Mouse (Mus musculus): ENCODE measurements around the gene Fitm1. TPM values are rescaled to one million over a fixed set of nuclear protein-coding genes. Genes with fewer than 3 reads are reported as not detected.
A peak's percentile ranks its signal among the peaks of the same experiment; 100 is the strongest.

The Fitm1 gene
- 100 to 1,000 TPM; 204 to 226 TPM for total RNA-seq (2021)
- long read RNA-seq, experiment 1, transcript Fitm1-201 (2 exons, 971 nt), result major isoform, 278 of 284 reads
- long read RNA-seq, experiment 1, partial matches to known transcripts, result 0 of 284 reads
- long read RNA-seq, experiment 1, other reads (novel, unspliced or antisense), result 6 of 284 reads
- long read RNA-seq, experiment 2, transcript Fitm1-201 (2 exons, 971 nt), result major isoform, 237 of 244 reads
- long read RNA-seq, experiment 2, partial matches to known transcripts, result 0 of 244 reads
- long read RNA-seq, experiment 2, other reads (novel, unspliced or antisense), result 7 of 244 reads

DNA sequence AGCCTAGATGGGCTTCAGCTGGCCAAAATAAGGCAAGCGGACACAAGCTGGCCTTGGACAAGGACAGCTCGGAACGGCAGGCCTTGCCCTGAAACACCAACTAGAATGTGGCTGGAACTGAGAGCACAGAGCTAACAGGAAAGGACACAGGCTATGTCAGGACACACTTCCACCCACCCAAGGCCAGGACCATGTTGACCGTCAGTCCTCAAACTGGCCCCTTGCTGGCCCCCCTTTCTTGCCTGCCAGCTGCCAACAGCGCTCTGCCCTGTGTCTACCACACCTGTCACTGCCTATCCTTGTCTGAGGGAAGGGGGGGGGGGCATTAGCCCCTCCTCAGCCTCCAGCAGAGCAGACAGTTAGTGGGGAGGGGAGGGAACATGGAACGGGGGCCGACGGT is at the start of gene Fitm1:
Fitm1 (plus strand) TSS at position 316 of the 400 bp plus-strand sequence.
- peak; percentile 49 to 70 for DNase-seq
- intact Hi-C loops (cut with DNase I), result no loop called here

DNA sequence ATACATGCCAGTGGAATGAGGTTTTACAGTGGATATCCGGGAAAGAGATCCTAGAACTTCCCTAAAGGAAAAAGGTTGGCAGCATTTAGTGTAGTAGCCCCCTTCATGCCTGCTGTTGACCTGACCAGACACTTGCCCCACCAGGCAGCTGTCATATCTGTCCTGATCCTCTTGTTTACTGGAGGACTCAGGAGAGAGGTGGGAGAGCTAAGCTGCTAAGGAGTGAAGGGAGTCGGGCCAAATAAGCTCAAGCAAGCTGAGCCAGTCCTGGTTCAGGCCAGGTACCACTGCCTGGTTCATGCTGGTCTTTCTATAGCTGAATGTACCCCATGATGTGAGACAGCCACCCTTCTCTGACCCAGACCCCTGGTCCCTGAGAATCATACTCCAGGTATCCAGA is 48.7 kb upstream of the Fitm1 start:
- no peak for DNase-seq
- intact Hi-C loops (cut with DNase I), result no loop called here

DNA sequence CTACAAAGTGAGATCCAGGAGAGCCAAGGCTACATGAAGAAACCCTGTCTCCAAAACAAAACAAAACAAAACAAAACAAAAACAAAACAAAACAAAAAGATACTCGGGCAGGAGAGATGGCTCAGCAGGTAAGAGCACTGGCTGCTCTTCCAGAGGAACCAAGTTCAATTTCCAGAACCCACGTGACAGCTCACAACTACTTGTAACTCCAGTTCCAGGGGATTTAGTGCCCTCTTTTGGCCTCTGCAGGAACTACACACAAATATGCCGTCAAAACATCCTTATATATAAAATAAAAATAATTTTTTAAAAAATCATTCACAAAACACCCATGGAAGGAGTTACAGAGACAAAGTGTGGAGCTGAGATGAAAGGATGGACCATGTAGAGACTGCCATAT is 47.5 kb upstream of the Fitm1 start:
- intact Hi-C loops (cut with DNase I), result loop anchor here (2.0 kb wide), 1 partner anchor 31 kb away; no protein-coding TSS in a partner anchor
- peak in 1 of 2 experiments; percentile 31 for DNase-seq

DNA sequence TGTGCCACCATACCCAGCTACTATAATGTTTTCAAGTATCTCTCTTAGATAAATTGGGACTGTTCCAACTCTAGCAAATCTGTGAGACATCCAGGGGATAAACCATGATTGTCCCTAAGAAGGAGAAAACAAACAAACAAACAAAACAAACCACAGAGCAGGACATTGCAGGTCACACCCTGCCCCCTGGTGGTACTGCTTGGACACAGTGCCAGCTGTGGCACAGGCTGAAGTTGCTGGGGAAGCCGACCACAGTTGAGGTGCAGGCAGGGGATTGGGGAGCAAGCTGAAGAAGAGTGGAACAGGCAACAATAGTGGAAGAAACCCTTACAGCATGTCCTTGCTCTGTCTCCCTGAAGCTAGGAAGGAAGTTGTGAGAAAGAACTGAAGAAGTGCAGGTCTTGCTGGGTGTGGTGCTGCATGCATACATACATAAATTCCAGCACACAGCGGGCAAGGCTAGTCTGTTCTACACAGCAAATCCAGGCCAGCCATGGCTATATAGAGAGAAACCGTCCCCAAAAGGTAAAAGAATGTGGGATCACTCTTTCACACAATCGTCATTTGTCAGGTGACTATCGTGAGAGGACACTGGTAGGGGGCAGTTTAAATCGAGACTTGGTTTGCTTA is 39.2 kb upstream of the Fitm1 start:
- intact Hi-C loops (cut with DNase I), result loop anchor here (1.0 to 10.0 kb wide), 3 partner anchors 40 to 421 kb away; partner anchors contain the start of gene Jph4
- peak; percentile 46 to 65 for DNase-seq

DNA sequence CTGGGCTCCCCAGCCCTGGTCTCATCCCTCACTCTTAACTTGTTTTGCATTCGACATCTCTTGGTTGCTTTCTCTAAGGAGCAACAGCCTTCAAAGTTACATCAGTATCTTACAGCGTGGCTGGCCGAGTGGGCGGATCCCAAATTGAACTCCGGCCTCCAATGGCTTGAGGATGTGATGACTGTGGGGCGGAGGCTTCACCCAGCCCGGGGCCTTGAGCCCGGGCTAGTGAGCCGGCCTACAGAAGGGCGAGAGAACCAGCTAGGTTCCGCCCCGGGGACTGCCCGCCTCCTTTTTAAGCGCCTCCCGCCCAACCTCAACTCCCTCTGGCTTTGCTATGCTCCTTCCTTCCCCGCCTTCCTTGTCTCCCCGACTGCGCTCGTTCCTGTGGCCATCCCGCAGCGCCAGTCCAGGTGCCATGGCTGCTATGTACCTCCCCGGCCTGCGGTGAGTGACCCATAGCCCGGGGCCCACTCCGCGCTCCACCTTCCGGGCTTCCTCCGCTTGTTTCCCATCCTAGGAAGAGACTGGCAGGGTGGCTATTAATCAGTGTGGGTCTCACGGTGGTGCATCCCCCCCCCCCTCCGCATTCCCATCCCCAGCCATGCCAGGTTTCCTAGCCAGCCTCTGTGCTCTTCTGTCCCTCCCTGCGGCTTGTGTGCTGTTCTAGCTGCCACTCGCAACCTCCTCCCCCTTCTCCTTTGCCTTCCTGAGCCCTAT is 35.2 kb upstream of the Fitm1 start, which contains the start of gene Pck2:
Pck2 (plus strand) TSS at position 200 of the 720 bp plus-strand sequence.
- intact Hi-C loops (cut with DNase I), result loop anchor here (2.0 kb wide), 1 partner anchor 17 kb away; no protein-coding TSS in a partner anchor
- peak; percentile 86 to 88 for DNase-seq

DNA sequence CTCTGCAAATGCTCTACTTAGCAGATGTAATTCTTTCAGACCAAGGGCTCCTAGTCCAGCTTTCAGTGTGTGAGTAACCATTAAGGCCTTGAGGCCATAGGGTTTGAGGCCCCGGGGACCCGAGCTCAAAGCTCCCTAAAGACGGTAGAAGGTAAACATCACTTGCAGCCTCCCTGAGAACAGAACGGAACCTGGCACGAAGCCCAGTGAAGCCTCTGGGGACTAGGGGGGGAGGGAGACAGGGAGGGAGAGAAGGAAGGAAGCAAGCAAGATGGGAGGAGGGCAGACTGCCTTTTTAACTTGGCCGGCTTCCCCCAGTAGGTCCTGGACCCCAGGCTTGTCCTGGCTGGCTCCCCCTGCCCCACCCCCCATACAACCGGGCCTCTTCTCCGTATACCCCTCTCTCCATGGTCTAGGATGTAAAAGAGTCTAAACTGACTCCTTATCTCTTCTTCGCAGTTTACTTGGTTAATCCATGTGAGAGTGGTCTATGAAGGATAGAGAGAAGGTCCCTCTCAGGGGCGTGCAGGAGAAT is 34.6 kb upstream of the Fitm1 start:
- intact Hi-C loops (cut with DNase I), result loop anchor here (2.0 kb wide), 1 partner anchor 16 kb away; no protein-coding TSS in a partner anchor

DNA sequence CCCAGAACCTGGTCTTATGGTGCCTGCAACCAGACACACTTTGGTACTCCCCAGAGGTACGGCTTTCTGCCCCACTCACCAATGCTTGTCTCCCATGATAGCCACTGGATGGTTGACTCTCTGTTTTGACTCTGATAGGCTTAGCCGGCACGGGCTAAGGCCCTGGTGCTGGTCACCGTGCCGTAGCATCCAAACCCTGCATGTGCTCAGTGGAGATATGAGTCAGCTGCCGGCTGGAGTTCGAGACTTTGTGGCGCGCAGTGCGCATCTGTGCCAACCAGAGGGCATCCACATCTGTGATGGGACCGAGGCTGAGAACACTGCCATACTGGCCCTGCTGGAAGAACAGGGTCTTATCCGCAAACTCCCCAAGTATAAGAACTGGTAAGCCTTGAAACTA is 33.1 kb upstream of the Fitm1 start:
- no peak for DNase-seq
- intact Hi-C loops (cut with DNase I), result no loop called here

More for the DNA sequence above, 34.6 kb upstream of the Fitm1 start:
- peak; percentile 88 to 91 for DNase-seq

DNA sequence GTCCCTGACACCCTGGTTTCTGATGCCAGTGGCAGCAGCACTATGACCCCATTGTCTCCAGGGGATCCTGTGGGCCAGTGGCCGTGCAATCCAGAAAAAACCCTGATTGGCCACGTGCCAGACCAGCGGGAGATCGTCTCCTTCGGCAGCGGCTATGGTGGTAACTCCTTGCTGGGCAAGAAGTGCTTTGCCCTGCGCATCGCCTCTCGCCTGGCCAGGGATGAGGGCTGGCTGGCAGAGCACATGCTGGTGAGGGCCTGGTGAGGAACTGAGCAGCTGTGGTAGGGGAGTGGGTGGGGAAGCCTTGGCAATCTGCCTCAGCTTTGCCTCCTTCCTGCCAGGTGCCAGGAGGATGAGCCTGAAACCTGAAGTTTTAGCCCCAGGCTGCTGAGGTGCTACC is 31.1 kb upstream of the Fitm1 start:
- intact Hi-C loops (cut with DNase I), result no loop called here
- no peak for DNase-seq

DNA sequence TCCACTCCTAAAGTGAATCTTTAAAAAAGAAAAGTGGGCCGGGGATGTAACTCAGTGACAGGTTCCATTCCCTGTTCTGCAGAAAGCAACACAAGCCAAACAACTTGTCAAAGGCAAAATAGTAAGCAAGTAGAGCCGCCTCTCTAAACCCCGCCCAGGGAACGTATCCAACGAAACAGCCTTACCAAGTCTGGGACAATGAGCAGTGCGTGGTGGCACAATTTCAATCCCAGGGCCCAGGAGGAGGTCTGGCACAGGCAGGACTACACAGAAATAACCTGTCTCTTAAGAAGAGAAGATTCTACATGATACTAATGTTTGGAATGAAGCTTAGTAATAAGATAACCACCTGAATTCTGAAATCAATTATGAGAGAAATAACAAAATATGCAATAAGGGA is 25.2 kb upstream of the Fitm1 start:
- DNase-seq, result no peak
- intact Hi-C loops (cut with DNase I), result no loop called here

DNA sequence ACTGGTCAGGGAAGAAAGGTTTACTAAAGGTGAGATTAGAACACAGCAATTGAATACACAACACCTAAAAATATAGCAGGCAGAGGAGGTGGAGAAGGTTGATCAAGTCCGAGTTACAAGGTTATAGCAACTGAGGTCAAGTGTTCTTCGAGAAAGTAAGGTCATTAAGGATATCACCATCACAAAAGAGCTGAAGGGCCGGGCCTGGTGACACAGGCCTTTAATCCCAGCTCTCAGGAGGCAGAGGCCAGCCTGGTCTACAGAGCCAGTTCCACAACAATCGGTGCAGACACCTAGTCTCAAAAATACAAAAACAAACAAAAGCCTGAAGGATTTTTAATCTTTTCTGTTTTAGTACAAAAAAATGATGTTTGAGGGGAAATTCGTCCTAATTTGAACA is 24.1 kb upstream of the Fitm1 start:
- DNase-seq, result no peak
- intact Hi-C loops (cut with DNase I), result no loop called here

DNA sequence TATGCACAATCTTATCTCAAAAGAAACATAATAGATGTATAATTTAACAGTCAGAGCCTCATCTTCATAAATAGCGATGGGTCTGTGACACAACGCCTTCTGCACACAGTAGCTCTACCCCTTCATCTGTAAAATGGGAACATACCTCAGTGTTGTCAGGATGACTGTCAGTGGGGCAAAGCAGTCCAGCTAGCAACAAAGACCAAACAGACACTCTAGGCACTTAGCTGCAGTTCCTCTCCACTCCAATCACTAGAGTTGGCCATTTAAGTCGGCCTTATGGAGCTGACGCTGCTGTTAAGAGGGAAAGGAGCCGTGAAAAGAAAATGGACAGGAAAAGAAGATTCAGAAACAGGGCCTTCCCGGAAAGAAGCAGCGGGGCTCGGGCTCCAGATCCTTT is 23.6 kb upstream of the Fitm1 start:
- no peak for DNase-seq
- intact Hi-C loops (cut with DNase I), result no loop called here

DNA sequence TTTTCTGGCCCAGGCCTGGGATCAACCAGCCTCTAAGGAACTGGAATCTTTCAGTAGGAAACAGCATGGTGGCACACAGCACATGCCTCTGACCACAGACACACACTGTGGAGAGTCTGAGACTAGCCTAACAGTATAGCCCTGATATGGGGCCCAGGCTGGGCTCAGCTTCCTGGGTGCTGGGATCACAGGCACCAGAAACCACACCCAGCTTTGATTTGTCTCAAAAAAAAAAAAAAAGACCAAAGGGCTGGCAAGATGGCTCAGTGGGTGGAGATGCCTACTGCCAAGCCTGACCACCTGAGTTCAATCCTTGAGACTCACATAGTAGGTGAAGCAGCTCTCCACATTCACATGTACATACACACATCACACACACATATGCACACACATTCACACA is 20.8 kb upstream of the Fitm1 start:
- intact Hi-C loops (cut with DNase I), result no loop called here
- no peak for DNase-seq

DNA sequence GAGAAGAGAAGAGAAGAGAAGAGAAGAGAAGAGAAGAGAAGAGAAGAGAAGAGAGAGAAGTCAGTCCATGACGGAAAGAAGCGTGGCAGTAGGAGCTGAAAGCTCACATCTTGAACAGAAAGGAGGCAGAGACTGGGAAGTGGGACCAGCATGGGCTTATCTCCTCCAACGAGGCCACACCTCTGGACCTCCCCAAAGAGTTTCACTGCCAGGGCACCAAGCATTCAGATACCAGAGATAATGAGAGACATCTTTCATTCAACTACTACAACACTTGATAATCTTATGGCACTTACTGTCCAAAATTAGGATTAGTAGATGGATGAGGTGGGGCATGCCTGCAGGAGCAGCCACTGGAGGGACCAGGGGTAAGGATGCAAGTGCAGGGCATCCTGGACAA is 19.6 kb upstream of the Fitm1 start:
- intact Hi-C loops (cut with DNase I), result loop anchor here (2.0 kb wide), 1 partner anchor 15 kb away; the partner anchor contains the start of gene Pck2

DNA sequence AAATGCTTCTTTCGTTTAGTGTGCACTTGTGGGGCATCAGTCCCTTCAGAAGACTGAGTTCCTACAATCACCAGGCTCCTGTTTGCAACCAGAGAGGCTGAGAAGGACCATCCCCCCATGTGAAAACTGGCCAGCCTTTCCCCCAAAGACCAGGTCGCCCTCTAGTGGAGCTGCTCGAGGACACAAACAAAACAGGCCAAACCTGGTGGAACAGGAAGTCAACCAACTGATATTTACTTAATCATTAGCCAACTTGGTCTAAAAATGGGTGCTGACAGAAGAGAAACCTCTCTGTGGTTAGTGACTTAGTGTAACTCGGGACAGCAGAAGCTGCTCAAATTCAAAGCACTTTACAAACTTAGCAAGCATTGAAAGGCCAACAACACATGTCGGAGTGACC is 18.4 kb upstream of the Fitm1 start:
- peak; percentile 82 to 89 for DNase-seq
- intact Hi-C loops (cut with DNase I), result loop anchor here (1.0 to 2.0 kb wide), 2 partner anchors 16 to 61 kb away; partner anchors contain the start of gene Pck2

More for the DNA sequence above, 19.6 kb upstream of the Fitm1 start:
- DNase-seq, result no peak

DNA sequence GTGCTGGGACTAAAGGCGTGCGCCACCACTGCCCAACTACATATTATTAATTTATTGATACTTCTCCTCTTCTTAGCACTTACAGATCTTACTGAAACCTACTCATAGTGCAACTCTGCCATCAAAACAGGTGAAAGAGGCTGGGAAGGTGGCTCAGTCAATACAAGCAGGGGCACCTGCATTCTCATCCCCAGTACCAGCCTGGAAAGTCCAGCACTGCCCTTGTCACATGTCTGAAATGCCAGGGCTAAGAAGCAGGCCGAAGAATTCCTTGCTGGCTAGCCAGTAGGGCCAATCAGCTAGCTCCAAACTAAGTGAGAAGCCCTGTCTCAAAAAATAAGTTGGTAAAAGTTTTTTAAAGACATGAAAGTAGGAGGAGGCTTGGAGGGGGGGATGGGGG is 17.8 kb upstream of the Fitm1 start:
- intact Hi-C loops (cut with DNase I), result loop anchor here (1.0 to 2.0 kb wide), 2 partner anchors 17 to 61 kb away; partner anchors contain the start of gene Pck2
- DNase-seq, result no peak

DNA sequence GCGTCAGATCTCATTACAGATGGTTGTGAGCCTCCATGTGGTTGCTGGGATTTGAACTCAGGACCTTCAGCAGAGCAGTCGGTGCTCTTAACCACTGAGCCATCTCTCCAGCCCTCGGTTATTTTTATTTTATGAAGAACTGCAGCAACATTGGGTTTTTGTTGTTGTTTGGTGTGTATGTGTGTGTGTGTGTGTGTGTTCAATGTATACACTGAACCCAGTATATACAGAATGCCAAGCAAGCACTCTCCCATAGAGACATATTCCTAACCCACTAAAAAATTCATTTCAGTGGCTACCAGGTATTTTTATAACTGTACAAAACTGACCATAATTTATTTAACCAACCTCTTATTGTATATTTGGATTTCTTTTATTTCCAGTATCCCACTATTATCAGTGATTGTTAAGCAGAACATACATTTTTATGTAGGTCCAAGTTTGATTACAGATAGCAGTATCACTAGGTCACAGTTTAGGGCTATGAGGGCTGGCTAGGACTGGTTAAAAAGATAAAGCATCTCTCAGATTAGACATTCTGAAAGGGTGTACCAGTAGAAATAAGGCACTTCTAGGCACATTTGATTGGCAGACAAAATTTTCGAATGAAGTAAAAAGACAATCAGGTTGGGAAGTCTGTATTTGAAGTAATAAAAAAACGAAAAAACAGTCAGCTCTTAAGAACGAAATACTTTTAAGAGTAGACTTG is 16.5 kb upstream of the Fitm1 start:
- no peak for DNase-seq
- intact Hi-C loops (cut with DNase I), result no loop called here

DNA sequence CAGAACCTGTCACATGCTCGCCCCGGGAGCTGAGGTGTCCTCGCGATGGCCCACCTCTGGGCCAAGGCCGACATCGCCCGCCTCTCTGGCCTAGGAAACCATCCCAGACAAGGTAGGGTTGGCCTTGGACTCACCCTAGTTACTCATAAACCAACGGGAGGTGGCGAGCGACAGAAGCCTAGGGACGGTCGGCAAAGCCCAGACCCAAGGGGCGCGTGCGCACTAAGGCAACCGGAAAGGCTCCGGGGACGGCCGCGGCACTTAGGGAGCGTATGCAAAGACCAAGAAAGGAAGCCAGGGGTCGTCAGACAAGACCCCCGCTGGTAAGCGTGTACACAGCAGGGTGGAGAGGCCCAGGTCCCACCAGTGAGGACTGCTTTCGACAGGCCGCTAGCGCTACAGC is 15.6 kb upstream of the Fitm1 start, which contains the start of gene Dcaf11:
Dcaf11 (plus strand) TSS at position 208 of the 403 bp plus-strand sequence.
- intact Hi-C loops (cut with DNase I), result loop anchor here (5.0 kb wide), 1 partner anchor 43 kb away; the partner anchor contains the start of gene Irf9
- DNase-seq, result peak; percentile 90

DNA sequence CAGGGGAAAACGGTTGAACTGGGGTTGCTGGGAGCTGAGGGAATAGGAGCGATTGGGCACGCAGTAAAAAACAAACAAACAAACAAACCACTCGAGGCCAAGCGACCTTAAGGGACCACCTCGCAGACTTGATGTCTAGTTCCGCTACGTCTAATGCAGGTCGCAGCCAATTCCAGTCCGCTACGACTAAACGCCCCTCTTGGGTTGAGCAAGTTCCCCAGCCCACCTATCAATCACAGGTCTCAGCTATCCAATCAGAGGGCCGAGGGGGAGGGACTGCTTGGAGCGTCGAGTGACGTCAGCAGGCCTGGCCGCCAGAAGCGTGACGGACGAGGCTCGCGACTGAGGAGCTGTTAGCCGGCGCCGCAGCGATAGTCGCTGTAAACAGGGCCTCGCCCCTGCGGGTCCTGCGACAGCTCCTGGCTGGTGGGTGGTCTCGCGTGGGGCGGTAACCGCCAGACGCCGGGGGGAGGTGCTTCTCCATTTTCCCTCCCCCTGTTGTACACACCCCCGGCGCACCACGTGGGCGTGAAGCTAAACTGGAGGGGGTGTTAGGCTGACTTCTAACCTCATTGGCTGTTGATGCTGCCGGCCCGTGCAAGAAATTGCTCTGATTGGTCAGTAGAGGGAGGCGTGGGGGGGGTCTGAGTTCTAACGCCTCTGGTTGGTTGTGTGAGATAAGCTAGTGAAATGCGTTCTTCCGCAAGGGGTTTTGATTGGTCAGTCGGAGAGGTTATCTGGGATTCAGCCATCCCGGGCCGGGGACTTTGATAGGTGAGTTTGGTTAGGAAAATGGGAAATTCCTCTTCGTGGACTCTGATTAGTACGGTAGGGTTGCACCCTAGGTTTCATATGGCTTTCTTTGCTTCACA is 15.0 kb upstream of the Fitm1 start, which contains the start of gene A730061H03Rik:
A730061H03Rik (minus strand) TSS at position 205 of the 872 bp plus-strand sequence.
- intact Hi-C loops (cut with DNase I), result loop anchor here (5.0 kb wide), 1 partner anchor 42 kb away; the partner anchor contains the start of gene Irf9
- peak; percentile 95 to 96 for DNase-seq
